Mouse (Mus musculus): ENCODE results near the gene Gm13289. TPM values are rescaled to one million over a fixed set of nuclear protein-coding genes. Genes with fewer than 3 reads are reported as not detected.
"Not testable (repeated sequence)": the region's sequence is repeated elsewhere in the genome, so short reads cannot be mapped to it uniquely, and the experiment has no call there.

Gene Gm13289
- polyA plus RNA-seq, 1 experiment = not detected

DNA sequence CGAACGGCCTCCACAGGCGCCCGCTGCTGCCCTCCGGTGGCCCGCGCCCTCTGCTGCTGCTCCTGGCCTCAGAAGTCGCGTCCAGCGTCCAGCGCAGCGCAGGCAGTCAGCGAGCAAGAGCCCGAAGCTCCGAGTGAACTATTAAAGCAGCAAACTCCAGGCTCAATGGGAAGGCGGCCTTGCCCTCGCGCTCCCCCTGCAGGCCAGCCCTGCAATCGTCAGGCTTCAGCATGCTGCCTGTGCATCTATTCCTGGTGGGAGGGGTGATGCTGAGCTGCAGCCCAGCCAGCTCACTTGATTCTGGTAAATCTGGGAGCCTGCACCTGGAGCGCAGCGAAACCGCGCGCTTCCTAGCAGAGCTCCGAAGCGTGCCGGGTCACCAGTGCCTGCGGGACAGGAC is 11.7 kb downstream of the Gm13289 start, which contains the start of gene Gm13277:
TSS of gene Gm13277 (plus strand) at position 231 of the 400 bp plus-strand sequence.
- peak; percentile 38 for DNase-seq
- 0% methylated on average over 4 of the region's 28 CpGs for WGBS
- TF ChIP-seq CTCF (IDR thresholded peaks at IDR 0.05; ENCODE audit: insufficient read depth, low read length) = peak; percentile 38
- H3K4me3 ChIP-seq (replicated peaks; ENCODE audit: extremely low read depth, low read depth, low read length); H3K4me1 ChIP-seq (ENCODE audit: control insufficient read depth, insufficient read depth, low read length): not testable (repeated sequence)

DNA sequence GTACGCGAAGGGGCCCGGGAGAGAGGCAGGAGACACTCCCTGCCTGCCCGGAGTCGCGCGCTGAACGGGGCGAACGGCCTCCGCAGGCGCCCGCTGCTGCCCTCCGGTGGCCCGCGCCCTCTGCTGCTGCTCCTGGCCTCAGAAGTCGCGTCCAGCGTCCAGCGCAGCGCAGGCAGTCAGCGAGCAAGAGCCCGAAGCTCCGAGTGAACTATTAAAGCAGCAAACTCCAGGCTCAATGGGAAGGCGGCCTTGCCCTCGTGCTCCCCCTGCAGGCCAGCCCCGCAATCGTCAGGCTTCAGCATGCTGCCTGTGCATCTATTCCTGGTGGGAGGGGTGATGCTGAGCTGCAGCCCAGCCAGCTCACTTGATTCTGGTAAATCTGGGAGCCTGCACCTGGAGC is 14.5 kb downstream of the Gm13289 start, which contains the start of gene Gm13278:
TSS of gene Gm13278 (plus strand) at position 301 of the 400 bp plus-strand sequence.
- DNase-seq; H3K4me3 ChIP-seq (replicated peaks; ENCODE audit: extremely low read depth, low read depth, low read length); H3K4me1 ChIP-seq (ENCODE audit: control insufficient read depth, insufficient read depth, low read length): not testable (repeated sequence)
- no CpG with 5 or more reads among the region's 28 CpGs for WGBS

DNA sequence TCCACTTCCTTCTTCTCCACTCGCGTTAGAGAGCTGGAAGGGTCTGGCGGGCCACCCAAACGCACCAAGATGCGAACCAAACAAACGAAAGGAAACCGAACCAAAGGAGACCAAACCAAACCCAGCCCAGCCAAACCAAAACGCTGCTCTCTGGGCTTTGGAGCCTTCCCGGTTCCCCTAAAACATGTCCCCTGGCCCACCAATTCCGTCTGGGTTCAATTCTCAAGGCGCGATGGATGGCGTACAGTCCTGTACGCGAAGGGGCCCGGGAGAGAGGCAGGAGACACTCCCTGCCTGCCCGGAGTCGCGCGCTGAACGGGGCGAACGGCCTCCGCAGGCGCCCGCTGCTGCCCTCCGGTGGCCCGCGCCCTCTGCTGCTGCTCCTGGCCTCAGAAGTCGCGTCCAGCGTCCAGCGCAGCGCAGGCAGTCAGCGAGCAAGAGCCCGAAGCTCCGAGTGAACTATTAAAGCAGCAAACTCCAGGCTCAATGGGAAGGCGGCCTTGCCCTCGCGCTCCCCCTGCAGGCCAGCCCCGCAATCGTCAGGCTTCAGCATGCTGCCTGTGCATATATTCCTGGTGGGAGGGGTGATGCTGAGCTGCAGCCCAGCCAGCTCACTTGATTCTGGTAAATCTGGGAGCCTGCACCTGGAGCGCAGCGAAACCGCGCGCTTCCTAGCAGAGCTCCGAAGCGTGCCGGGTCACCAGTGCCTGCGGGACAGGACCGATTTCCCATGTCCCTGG is 17.4 kb downstream of the Gm13289 start, which contains the start of gene Gm13275:
TSS of gene Gm13275 (plus strand) at position 552 of the 740 bp plus-strand sequence.
- H3K4me1 ChIP-seq (ENCODE audit: control insufficient read depth, insufficient read depth, low read length); H3K4me3 ChIP-seq (replicated peaks; ENCODE audit: extremely low read depth, low read depth, low read length): not testable (repeated sequence)
- 1% methylated on average over 15 of the region's 52 CpGs for WGBS
- peak; percentile 78 for DNase-seq

DNA sequence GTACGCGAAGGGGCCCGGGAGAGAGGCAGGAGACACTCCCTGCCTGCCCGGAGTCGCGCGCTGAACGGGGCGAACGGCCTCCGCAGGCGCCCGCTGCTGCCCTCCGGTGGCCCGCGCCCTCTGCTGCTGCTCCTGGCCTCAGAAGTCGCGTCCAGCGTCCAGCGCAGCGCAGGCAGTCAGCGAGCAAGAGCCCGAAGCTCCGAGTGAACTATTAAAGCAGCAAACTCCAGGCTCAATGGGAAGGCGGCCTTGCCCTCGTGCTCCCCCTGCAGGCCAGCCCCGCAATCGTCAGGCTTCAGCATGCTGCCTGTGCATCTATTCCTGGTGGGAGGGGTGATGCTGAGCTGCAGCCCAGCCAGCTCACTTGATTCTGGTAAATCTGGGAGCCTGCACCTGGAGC is 20.4 kb downstream of the Gm13289 start, which contains the start of gene Gm13279:
TSS of gene Gm13279 (plus strand) at position 301 of the 400 bp plus-strand sequence.
- H3K4me1 ChIP-seq (ENCODE audit: control insufficient read depth, insufficient read depth, low read length); DNase-seq; H3K4me3 ChIP-seq (replicated peaks; ENCODE audit: extremely low read depth, low read depth, low read length): not testable (repeated sequence)
- no CpG with 5 or more reads among the region's 28 CpGs for WGBS

DNA sequence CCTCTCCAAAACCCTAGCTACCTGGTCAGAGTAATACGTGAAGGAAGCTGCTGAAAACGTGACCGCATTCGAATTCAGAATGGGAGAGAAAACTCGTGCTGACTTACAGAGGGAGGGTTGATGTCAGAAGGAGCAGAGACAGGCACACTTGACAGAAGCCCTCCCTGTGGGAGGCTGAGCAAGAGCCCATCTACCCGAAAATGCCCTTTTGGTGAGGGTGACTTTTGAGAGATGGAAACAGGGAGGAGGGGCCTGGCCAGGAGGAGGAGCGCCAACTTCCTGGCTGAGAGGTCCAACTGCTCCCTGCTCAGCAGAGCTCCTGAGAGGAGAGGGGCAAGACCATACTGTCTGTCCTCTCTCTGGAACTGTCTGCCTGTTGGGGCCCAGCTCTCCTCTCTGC is 22.6 kb downstream of the Gm13289 start, which contains the start of gene Gm13285:
TSS of gene Gm13285 (plus strand) at position 301 of the 400 bp plus-strand sequence.
- WGBS = 4% methylated on average over 6 of the region's 7 CpGs
- H3K4me1 ChIP-seq (ENCODE audit: control insufficient read depth, insufficient read depth, low read length); H3K4me3 ChIP-seq (replicated peaks; ENCODE audit: extremely low read depth, low read depth, low read length); DNase-seq: not testable (repeated sequence)

DNA sequence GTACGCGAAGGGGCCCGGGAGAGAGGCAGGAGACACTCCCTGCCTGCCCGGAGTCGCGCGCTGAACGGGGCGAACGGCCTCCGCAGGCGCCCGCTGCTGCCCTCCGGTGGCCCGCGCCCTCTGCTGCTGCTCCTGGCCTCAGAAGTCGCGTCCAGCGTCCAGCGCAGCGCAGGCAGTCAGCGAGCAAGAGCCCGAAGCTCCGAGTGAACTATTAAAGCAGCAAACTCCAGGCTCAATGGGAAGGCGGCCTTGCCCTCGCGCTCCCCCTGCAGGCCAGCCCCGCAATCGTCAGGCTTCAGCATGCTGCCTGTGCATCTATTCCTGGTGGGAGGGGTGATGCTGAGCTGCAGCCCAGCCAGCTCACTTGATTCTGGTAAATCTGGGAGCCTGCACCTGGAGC is 26.2 kb downstream of the Gm13289 start, which contains the start of gene Gm13287:
TSS of gene Gm13287 (plus strand) at position 301 of the 400 bp plus-strand sequence.
- H3K4me1 ChIP-seq (ENCODE audit: control insufficient read depth, insufficient read depth, low read length); DNase-seq; H3K4me3 ChIP-seq (replicated peaks; ENCODE audit: extremely low read depth, low read depth, low read length): not testable (repeated sequence)
- WGBS = no CpG with 5 or more reads among the region's 29 CpGs

DNA sequence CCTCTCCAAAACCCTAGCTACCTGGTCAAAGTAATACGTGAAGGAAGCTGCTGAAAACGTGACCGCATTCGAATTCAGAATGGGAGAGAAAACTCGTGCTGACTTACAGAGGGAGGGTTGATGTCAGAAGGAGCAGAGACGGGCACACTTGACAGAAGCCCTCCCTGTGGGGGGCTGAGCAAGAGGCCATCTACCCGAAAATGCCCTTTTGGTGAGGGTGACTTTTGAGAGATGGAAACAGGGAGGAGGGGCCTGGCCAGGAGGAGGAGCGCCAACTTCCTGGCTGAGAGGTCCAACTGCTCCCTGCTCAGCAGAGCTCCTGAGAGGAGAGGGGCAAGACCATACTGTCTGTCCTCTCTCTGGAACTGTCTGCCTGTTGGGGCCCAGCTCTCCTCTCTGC is 28.5 kb downstream of the Gm13289 start, which contains the start of gene Gm13288:
TSS of gene Gm13288 (plus strand) at position 301 of the 400 bp plus-strand sequence.
- not testable (repeated sequence) for H3K4me3 ChIP-seq (replicated peaks; ENCODE audit: extremely low read depth, low read depth, low read length); DNase-seq

DNA sequence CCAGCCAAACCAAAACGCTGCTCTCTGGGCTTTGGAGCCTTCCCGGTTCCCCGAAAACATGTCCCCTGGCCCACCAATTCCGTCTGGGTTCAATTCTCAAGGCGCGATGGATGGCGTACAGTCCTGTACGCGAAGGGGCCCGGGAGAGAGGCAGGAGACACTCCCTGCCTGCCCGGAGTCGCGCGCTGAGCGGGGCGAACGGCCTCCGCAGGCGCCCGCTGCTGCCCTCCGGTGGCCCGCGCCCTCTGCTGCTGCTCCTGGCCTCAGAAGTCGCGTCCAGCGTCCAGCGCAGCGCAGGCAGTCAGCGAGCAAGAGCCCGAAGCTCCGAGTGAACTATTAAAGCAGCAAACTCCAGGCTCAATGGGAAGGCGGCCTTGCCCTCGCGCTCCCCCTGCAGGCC is 29.0 kb downstream of the Gm13289 start:
- peak; percentile 5 for DNase-seq

More for the DNA sequence above, 28.5 kb downstream of the Gm13289 start, which contains the start of gene Gm13288:
- not testable (repeated sequence) for H3K4me1 ChIP-seq (ENCODE audit: control insufficient read depth, insufficient read depth, low read length)
- no CpG with 5 or more reads among the region's 8 CpGs for WGBS

DNA sequence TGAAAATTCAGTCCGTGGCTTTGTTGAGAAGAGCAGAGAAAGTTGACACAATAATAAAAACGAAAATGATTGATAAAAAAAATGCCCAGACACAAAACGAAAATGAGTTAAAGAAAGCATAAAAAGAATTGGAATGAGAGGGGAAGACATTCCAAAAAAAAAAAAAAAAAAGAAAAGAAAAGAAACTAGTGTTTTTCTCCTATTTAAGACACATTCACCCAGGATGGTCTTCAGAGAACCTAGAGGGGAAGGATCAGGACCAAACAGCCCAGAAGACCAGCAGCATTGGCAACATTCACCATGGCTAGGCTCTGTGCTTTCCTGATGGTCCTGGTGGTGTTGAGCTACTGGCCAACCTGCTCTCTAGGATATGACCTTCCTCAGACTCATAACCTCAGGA is 39.2 kb downstream of the Gm13289 start, which contains the start of gene Ifna7:
TSS of gene Ifna7 (plus strand) at position 301 of the 400 bp plus-strand sequence.
- TF ChIP-seq POLR2A (IDR thresholded peaks at IDR 0.05; ENCODE audit: borderline replicate concordance, extremely low read depth, low read depth, low read length) = no peak
- no peak for TF ChIP-seq CTCF (IDR thresholded peaks at IDR 0.05; ENCODE audit: insufficient read depth, low read length)
- Histone ChIP-seq H3K4me1 (ENCODE audit: control insufficient read depth, insufficient read depth, low read length) (no peaks in the 10 kb centered on the region), H3K4me3 (replicated peaks; ENCODE audit: extremely low read depth, low read depth, low read length) (no peak within 1 kb of the TSS)
- DNase-seq = no peak
- 41% methylated on average over 3 of the region's 3 CpGs for WGBS

More for the DNA sequence above, 29.0 kb downstream of the Gm13289 start:
- 0% methylated on average over 9 of the region's 34 CpGs for WGBS
- not testable (repeated sequence) for H3K4me3 ChIP-seq (replicated peaks; ENCODE audit: extremely low read depth, low read depth, low read length); H3K4me1 ChIP-seq (ENCODE audit: control insufficient read depth, insufficient read depth, low read length)

DNA sequence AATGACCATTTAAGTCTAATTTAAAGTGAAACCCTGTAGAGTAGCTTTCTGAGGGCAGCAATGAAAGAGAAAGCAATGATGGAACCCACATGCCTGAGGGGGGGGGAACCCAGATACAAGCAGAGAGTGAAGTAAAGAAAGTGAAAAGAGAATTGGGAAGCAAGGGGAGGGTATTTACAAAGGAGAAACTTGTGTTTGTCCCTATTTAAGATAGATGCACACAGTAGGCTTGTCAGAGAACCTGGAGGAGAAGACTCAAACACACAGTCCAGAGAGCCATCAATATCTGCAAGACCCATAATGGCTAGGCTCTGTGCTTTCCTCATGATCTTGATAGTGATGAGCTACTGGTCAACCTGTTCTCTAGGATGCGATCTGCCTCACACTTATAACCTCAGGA is 42.9 kb downstream of the Gm13289 start, which contains the start of gene Ifna11:
TSS of gene Ifna11 (plus strand) at position 301 of the 400 bp plus-strand sequence.
- Histone ChIP-seq H3K4me3 (replicated peaks; ENCODE audit: extremely low read depth, low read depth, low read length) (no peak within 1 kb of the TSS), H3K4me1 (ENCODE audit: control insufficient read depth, insufficient read depth, low read length) (no peaks in the 10 kb centered on the region)
- WGBS = 73% methylated on average over 1 of the region's 1 CpGs
- DNase-seq = no peak
- TF ChIP-seq POLR2A (IDR thresholded peaks at IDR 0.05; ENCODE audit: borderline replicate concordance, extremely low read depth, low read depth, low read length) (no peak), CTCF (IDR thresholded peaks at IDR 0.05; ENCODE audit: insufficient read depth, low read length) (no peak)

DNA sequence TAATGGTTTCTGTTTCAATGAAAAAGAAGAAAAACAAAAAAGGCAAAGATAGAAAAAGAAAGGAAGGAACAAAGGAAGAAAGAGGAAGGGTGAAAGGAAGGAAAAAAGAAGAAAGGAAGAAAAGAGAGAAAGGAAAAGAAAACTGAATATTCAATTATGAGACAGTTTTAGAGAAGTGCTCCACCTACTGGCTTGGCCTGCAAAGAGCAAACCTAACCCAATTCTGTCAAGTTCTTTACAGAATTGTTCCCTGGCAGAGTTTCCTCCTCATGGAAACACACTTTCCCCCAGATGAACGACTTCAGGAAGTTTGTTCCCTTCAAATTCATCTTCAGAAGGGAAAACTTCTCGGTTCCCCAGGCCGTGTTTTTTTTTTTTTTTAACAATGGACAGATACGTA is 46.3 kb downstream of the Gm13289 start:
- Histone ChIP-seq H3K4me3 (replicated peaks; ENCODE audit: extremely low read depth, low read depth, low read length) (no peak overlapping the region), H3K4me1 (ENCODE audit: control insufficient read depth, insufficient read depth, low read length) (no peaks in the 10 kb centered on the region)
- no peak for DNase-seq
- 19% methylated on average over 4 of the region's 4 CpGs for WGBS
- TF ChIP-seq CTCF (IDR thresholded peaks at IDR 0.05; ENCODE audit: insufficient read depth, low read length) = no peak
- TF ChIP-seq POLR2A (IDR thresholded peaks at IDR 0.05; ENCODE audit: borderline replicate concordance, extremely low read depth, low read depth, low read length) = no peak

Other genes with a start within 250 kb of the Gm13289 start
- gene Ifna15, start 218.7 kb upstream of the Gm13289 start, polyA plus RNA-seq (2012; rRNA removed) = not detected in 2 replicates
- gene Ifna14, start 205.1 kb upstream of the Gm13289 start, polyA plus RNA-seq (2012; rRNA removed) = not detected in 2 replicates
- not detected in 2 replicates for gene Ifna9, start 184.5 kb upstream of the Gm13289 start, polyA plus RNA-seq (2012; rRNA removed)
- gene Ifna12, start 173.5 kb upstream of the Gm13289 start, polyA plus RNA-seq (2012; rRNA removed) = not detected in 2 replicates
- not detected in 2 replicates for gene C87499, start 142.5 kb upstream of the Gm13289 start, polyA plus RNA-seq (2012; rRNA removed)
- not detected in 2 replicates for gene Ifna13, start 132.5 kb upstream of the Gm13289 start, polyA plus RNA-seq (2012; rRNA removed)
- gene Ifna16, start 100.0 kb upstream of the Gm13289 start, polyA plus RNA-seq (2012; rRNA removed) = not detected in 2 replicates
- not detected in 2 replicates for gene Ifna2, start 93.0 kb upstream of the Gm13289 start, polyA plus RNA-seq (2012; rRNA removed)
- gene Ifnab, start 85.6 kb upstream of the Gm13289 start, polyA plus RNA-seq (2012; rRNA removed) = not detected in 2 replicates
- 0.19 and 0.33 TPM in 2 replicates for gene Gm26566, start 55.1 kb upstream of the Gm13289 start, polyA plus RNA-seq (2012; rRNA removed)
- gene Klhl9, start 54.5 kb upstream of the Gm13289 start, polyA plus RNA-seq (2012; rRNA removed) = 19.6 and 19.7 TPM in 2 replicates
- gene Gm13271, start 22.1 kb upstream of the Gm13289 start, polyA plus RNA-seq (2012; rRNA removed) = not detected in 2 replicates
- not detected in 2 replicates for gene Gm13283, start 16.8 kb upstream of the Gm13289 start, polyA plus RNA-seq (2012; rRNA removed)
- gene Gm13290, start 3.1 kb upstream of the Gm13289 start, polyA plus RNA-seq (2012; rRNA removed) = not detected in 2 replicates
- gene Gm13272, start 2.9 kb downstream of the Gm13289 start, polyA plus RNA-seq (2012; rRNA removed) = not detected in 2 replicates
- gene Ifnz, start 5.2 kb downstream of the Gm13289 start, polyA plus RNA-seq (2012; rRNA removed) = not detected in 2 replicates
- gene Gm13276, start 8.8 kb downstream of the Gm13289 start, polyA plus RNA-seq (2012; rRNA removed) = not detected in 2 replicates
- not detected in 2 replicates for gene Gm13277, start 11.7 kb downstream of the Gm13289 start, polyA plus RNA-seq (2012; rRNA removed)
- not detected in 2 replicates for gene Gm13278, start 14.6 kb downstream of the Gm13289 start, polyA plus RNA-seq (2012; rRNA removed)
- not detected in 2 replicates for gene Gm13275, start 17.6 kb downstream of the Gm13289 start, polyA plus RNA-seq (2012; rRNA removed)
- gene Gm13279, start 20.5 kb downstream of the Gm13289 start, polyA plus RNA-seq (2012; rRNA removed) = not detected in 2 replicates
- gene Gm13285, start 22.7 kb downstream of the Gm13289 start, polyA plus RNA-seq (2012; rRNA removed) = not detected in 2 replicates
- gene Gm13287, start 26.3 kb downstream of the Gm13289 start, polyA plus RNA-seq (2012; rRNA removed) = not detected in 2 replicates
- not detected in 2 replicates for gene Gm13288, start 28.6 kb downstream of the Gm13289 start, polyA plus RNA-seq (2012; rRNA removed)
- not detected in 2 replicates for gene Ifna7, start 39.3 kb downstream of the Gm13289 start, polyA plus RNA-seq (2012; rRNA removed)
- not detected in 2 replicates for gene Ifna11, start 43.0 kb downstream of the Gm13289 start, polyA plus RNA-seq (2012; rRNA removed)
- not detected in 2 replicates for gene Ifna6, start 50.5 kb downstream of the Gm13289 start, polyA plus RNA-seq (2012; rRNA removed)
- gene Ifna5, start 58.6 kb downstream of the Gm13289 start, polyA plus RNA-seq (2012; rRNA removed) = not detected in 2 replicates
- gene Ifna4, start 64.9 kb downstream of the Gm13289 start, polyA plus RNA-seq (2012; rRNA removed) = not detected in 2 replicates
- not detected in 2 replicates for gene Ifna1, start 73.2 kb downstream of the Gm13289 start, polyA plus RNA-seq (2012; rRNA removed)
- not detected in 2 replicates for gene Ifne, start 103.3 kb downstream of the Gm13289 start, polyA plus RNA-seq (2012; rRNA removed)